Mouse (Mus musculus): Measurements from ENCODE around the gene Grip1. TPM values are rescaled to one million over a fixed set of nuclear protein-coding genes. Genes with fewer than 3 reads are reported as not detected.
A peak's percentile ranks its signal among the peaks of the same experiment; 100 is the strongest.

The Grip1 gene
- polyA plus RNA-seq, 1 experiment from 2014 or later = 1.2 TPM

GRCm38 (mm10) chr10:119575780-119576179 is 122.2 kb downstream of the Grip1 start:
- no peaks in the 10 kb centered on the region for H3K9me3 ChIP-seq (ENCODE audit: control insufficient read depth, low read length)
- 70% methylated on average over 1 of the region's 1 CpGs for WGBS
- H3K36me3 ChIP-seq (ENCODE audit: control insufficient read depth, insufficient read depth, low read length) = no peaks in the 10 kb centered on the region
- H3K4me2 ChIP-seq (ENCODE audit: low read depth, low read length) = no peak overlapping the region
- H3K9ac ChIP-seq (ENCODE audit: low read depth, low read length) = no peak overlapping the region
- no peak overlapping the region for H3K27ac ChIP-seq (ENCODE audit: low read length)
- H3K4me1 ChIP-seq (ENCODE audit: control insufficient read depth, insufficient read depth, low read length) = no peaks in the 10 kb centered on the region
- no peaks in the 10 kb centered on the region for H3K27me3 ChIP-seq (replicated peaks; ENCODE audit: control insufficient read depth, insufficient read depth, low read length)
- ATAC-seq = peak; percentile 63
- no peak overlapping the region for H3K4me3 ChIP-seq (ENCODE audit: low read length)

- H3K36me3 ChIP-seq (ENCODE audit: control insufficient read depth, insufficient read depth, low read length) = no peaks in the 10 kb centered on the region
- H3K4me3 ChIP-seq (ENCODE audit: low read length) = no peak overlapping the region
- no peaks in the 10 kb centered on the region for H3K4me1 ChIP-seq (ENCODE audit: control insufficient read depth, insufficient read depth, low read length)
- H3K27me3 ChIP-seq (replicated peaks; ENCODE audit: control insufficient read depth, insufficient read depth, low read length) = no peaks in the 10 kb centered on the region
- ATAC-seq = no peak
- no peak overlapping the region for H3K9ac ChIP-seq (ENCODE audit: low read depth, low read length)
- H3K27ac ChIP-seq (ENCODE audit: low read length) = no peak overlapping the region
- WGBS = 39% methylated on average over 4 of the region's 4 CpGs
- no peak overlapping the region for H3K4me2 ChIP-seq (ENCODE audit: low read depth, low read length)
- H3K9me3 ChIP-seq (ENCODE audit: control insufficient read depth, low read length) = no peaks in the 10 kb centered on the region
Measured at GRCm38 (mm10) chr10:119580024-119580423, 126.4 kb downstream of the Grip1 start.

GRCm38 (mm10) chr10:119584666-119585065 is 131.0 kb downstream of the Grip1 start:
- no peak overlapping the region for H3K4me2 ChIP-seq (ENCODE audit: low read depth, low read length)
- no peak overlapping the region for H3K4me3 ChIP-seq (ENCODE audit: low read length)
- H3K9ac ChIP-seq (ENCODE audit: low read depth, low read length) = no peak overlapping the region
- no peaks in the 10 kb centered on the region for H3K36me3 ChIP-seq (ENCODE audit: control insufficient read depth, insufficient read depth, low read length)
- 89% methylated on average over 6 of the region's 6 CpGs for WGBS
- ATAC-seq = no peak
- H3K9me3 ChIP-seq (ENCODE audit: control insufficient read depth, low read length) = no peaks in the 10 kb centered on the region
- H3K27ac ChIP-seq (ENCODE audit: low read length) = no peak overlapping the region
- no peaks in the 10 kb centered on the region for H3K4me1 ChIP-seq (ENCODE audit: control insufficient read depth, insufficient read depth, low read length)
- H3K27me3 ChIP-seq (replicated peaks; ENCODE audit: control insufficient read depth, insufficient read depth, low read length) = no peaks in the 10 kb centered on the region

- Histone ChIP-seq H3K4me1 (ENCODE audit: control insufficient read depth, insufficient read depth, low read length) (no peaks in the 10 kb centered on the region), H3K9me3 (ENCODE audit: control insufficient read depth, low read length) (no peaks in the 10 kb centered on the region), H3K4me2 (ENCODE audit: low read depth, low read length) (no peak overlapping the region), H3K9ac (ENCODE audit: low read depth, low read length) (no peak overlapping the region), H3K27ac (ENCODE audit: low read length) (no peak overlapping the region), H3K4me3 (ENCODE audit: low read length) (no peak overlapping the region), H3K36me3 (ENCODE audit: control insufficient read depth, insufficient read depth, low read length) (no peaks in the 10 kb centered on the region), H3K27me3 (replicated peaks; ENCODE audit: control insufficient read depth, insufficient read depth, low read length) (no peaks in the 10 kb centered on the region)
- 84% methylated on average over 3 of the region's 3 CpGs for WGBS
- ATAC-seq = no peak
Measured at GRCm38 (mm10) chr10:119586976-119587375, 133.3 kb downstream of the Grip1 start.

GRCm38 (mm10) chr10:119596822-119597221 is 143.2 kb downstream of the Grip1 start:
- ATAC-seq = no peak
- H3K4me3 ChIP-seq (ENCODE audit: low read length) = no peak overlapping the region
- no peak overlapping the region for H3K9ac ChIP-seq (ENCODE audit: low read depth, low read length)
- H3K27me3 ChIP-seq (replicated peaks; ENCODE audit: control insufficient read depth, insufficient read depth, low read length) = no peaks in the 10 kb centered on the region
- H3K4me1 ChIP-seq (ENCODE audit: control insufficient read depth, insufficient read depth, low read length) = no peaks in the 10 kb centered on the region
- H3K27ac ChIP-seq (ENCODE audit: low read length) = no peak overlapping the region
- no peaks in the 10 kb centered on the region for H3K9me3 ChIP-seq (ENCODE audit: control insufficient read depth, low read length)
- H3K4me2 ChIP-seq (ENCODE audit: low read depth, low read length) = no peak overlapping the region
- H3K36me3 ChIP-seq (ENCODE audit: control insufficient read depth, insufficient read depth, low read length) = no peaks in the 10 kb centered on the region
- 76% methylated on average over 5 of the region's 5 CpGs for WGBS

GRCm38 (mm10) chr10:119607501-119607900 is 153.9 kb downstream of the Grip1 start:
- Histone ChIP-seq H3K9ac (ENCODE audit: low read depth, low read length) (no peak overlapping the region), H3K27ac (ENCODE audit: low read length) (no peak overlapping the region), H3K36me3 (ENCODE audit: control insufficient read depth, insufficient read depth, low read length) (no peaks in the 10 kb centered on the region), H3K4me3 (ENCODE audit: low read length) (no peak overlapping the region), H3K4me1 (ENCODE audit: control insufficient read depth, insufficient read depth, low read length) (no peaks in the 10 kb centered on the region), H3K27me3 (replicated peaks; ENCODE audit: control insufficient read depth, insufficient read depth, low read length) (no peaks in the 10 kb centered on the region), H3K9me3 (ENCODE audit: control insufficient read depth, low read length) (no peaks in the 10 kb centered on the region), H3K4me2 (ENCODE audit: low read depth, low read length) (no peak overlapping the region)
- 81% methylated on average over 6 of the region's 6 CpGs for WGBS
- no peak for ATAC-seq

- Histone ChIP-seq H3K9me3 (ENCODE audit: control insufficient read depth, low read length) (no peaks in the 10 kb centered on the region), H3K4me3 (ENCODE audit: low read length) (no peak overlapping the region), H3K9ac (ENCODE audit: low read depth, low read length) (no peak overlapping the region), H3K4me1 (ENCODE audit: control insufficient read depth, insufficient read depth, low read length) (no peaks in the 10 kb centered on the region), H3K27ac (ENCODE audit: low read length) (no peak overlapping the region), H3K36me3 (ENCODE audit: control insufficient read depth, insufficient read depth, low read length) (no peaks in the 10 kb centered on the region), H3K27me3 (replicated peaks; ENCODE audit: control insufficient read depth, insufficient read depth, low read length) (no peaks in the 10 kb centered on the region), H3K4me2 (ENCODE audit: low read depth, low read length) (no peak overlapping the region)
- 83% methylated on average over 7 of the region's 7 CpGs for WGBS
- no peak for ATAC-seq
Measured at GRCm38 (mm10) chr10:119608998-119609397, 155.4 kb downstream of the Grip1 start.

GRCm38 (mm10) chr10:119610279-119610895 is 156.8 kb downstream of the Grip1 start:
- ATAC-seq = no peak
- peaks cover under 1% of the 10 kb centered on the region; the same call in 1 of the 2 replicates for H3K4me1 ChIP-seq (ENCODE audit: control insufficient read depth, insufficient read depth, low read length)
- H3K4me3 ChIP-seq (ENCODE audit: low read length) = no peak overlapping the region
- no peak overlapping the region for H3K27ac ChIP-seq (ENCODE audit: low read length)
- no peaks in the 10 kb centered on the region for H3K9me3 ChIP-seq (ENCODE audit: control insufficient read depth, low read length)
- no peak overlapping the region for H3K9ac ChIP-seq (ENCODE audit: low read depth, low read length)
- 53% methylated on average over 9 of the region's 9 CpGs for WGBS
- no peaks in the 10 kb centered on the region for H3K36me3 ChIP-seq (ENCODE audit: control insufficient read depth, insufficient read depth, low read length)
- 0 out of 2 replicates have a peak overlapping the region, but pooled peaks have one; percentile 4 for H3K4me2 ChIP-seq (ENCODE audit: low read depth, low read length)
- no peaks in the 10 kb centered on the region for H3K27me3 ChIP-seq (replicated peaks; ENCODE audit: control insufficient read depth, insufficient read depth, low read length)

GRCm38 (mm10) chr10:119612034-119612433 is 158.4 kb downstream of the Grip1 start:
- Histone ChIP-seq H3K36me3 (ENCODE audit: control insufficient read depth, insufficient read depth, low read length) (no peaks in the 10 kb centered on the region), H3K9ac (ENCODE audit: low read depth, low read length) (no peak overlapping the region), H3K4me1 (ENCODE audit: control insufficient read depth, insufficient read depth, low read length) (peaks cover 4% of the 10 kb centered on the region; the same call in 1 of the 2 replicates), H3K9me3 (ENCODE audit: control insufficient read depth, low read length) (no peaks in the 10 kb centered on the region), H3K27ac (ENCODE audit: low read length) (no peak overlapping the region), H3K4me2 (ENCODE audit: low read depth, low read length) (no peak overlapping the region), H3K27me3 (replicated peaks; ENCODE audit: control insufficient read depth, insufficient read depth, low read length) (no peaks in the 10 kb centered on the region), H3K4me3 (ENCODE audit: low read length) (no peak overlapping the region)
- no peak for ATAC-seq
- WGBS = 82% methylated on average over 5 of the region's 5 CpGs

GRCm38 (mm10) chr10:119614726-119615125 is 161.1 kb downstream of the Grip1 start:
- peak overlapping the region; percentile 7; the same call in 1 of the 2 replicates for H3K4me3 ChIP-seq (ENCODE audit: low read length)
- 41% methylated on average over 7 of the region's 7 CpGs for WGBS
- H3K27me3 ChIP-seq (replicated peaks; ENCODE audit: control insufficient read depth, insufficient read depth, low read length) = no peaks in the 10 kb centered on the region
- no peak overlapping the region for H3K27ac ChIP-seq (ENCODE audit: low read length)
- H3K4me2 ChIP-seq (ENCODE audit: low read depth, low read length) = no peak overlapping the region
- peak; percentile 57; the same call in 1 of the 2 replicates for ATAC-seq
- H3K9ac ChIP-seq (ENCODE audit: low read depth, low read length) = no peak overlapping the region
- H3K36me3 ChIP-seq (ENCODE audit: control insufficient read depth, insufficient read depth, low read length) = no peaks in the 10 kb centered on the region
- peaks cover 4% of the 10 kb centered on the region; the same call in 1 of the 2 replicates for H3K4me1 ChIP-seq (ENCODE audit: control insufficient read depth, insufficient read depth, low read length)
- no peaks in the 10 kb centered on the region for H3K9me3 ChIP-seq (ENCODE audit: control insufficient read depth, low read length)

All from intestine, embryonic 16.5 days (tissue).